Mouse (Mus musculus) forebrain, postnatal 0 days (tissue): ENCODE data around the gene Gsap. TPM values are rescaled to one million over a fixed set of nuclear protein-coding genes. Genes with fewer than 3 reads are reported as not detected.

Experiments used
- ATAC-seq: fragments of 200-750 bp; cut with Nextera tagmentation; 2 replicates; pipeline ENCODE4 v1.8.0; 2017; ENCODE audit warnings: mild to moderate bottlenecking, moderate library complexity
- DNase-seq: peaks from one replicate; pipeline ENCODE4 v3.0.0-alpha.2; 2015
- H3K27ac ChIP-seq: fragments of 300-500 bp; sonication (generic); 2 replicates; pipeline ENCODE4 v1.5.1; 2014; ENCODE audit warnings: low read depth, mild to moderate bottlenecking, antibody characterized with exemption, low read length, moderate library complexity, mixed read lengths
- H3K27me3 ChIP-seq: fragments of 300-500 bp; sonication (generic); 2 replicates; pipeline ENCODE4 v1.6.1; 2014; ENCODE audit warnings: mild to moderate bottlenecking, low read length, mixed read lengths; ENCODE audit not compliant: insufficient read depth
- H3K36me3 ChIP-seq: fragments of 300-500 bp; sonication (generic); 2 replicates; pipeline ENCODE4 v1.6.1; 2014; ENCODE audit warnings: mild to moderate bottlenecking, moderate library complexity; ENCODE audit not compliant: insufficient read depth
- H3K4me1 ChIP-seq: fragments of 300-500 bp; sonication (generic); 2 replicates; pipeline ENCODE4 v1.6.1; 2014; ENCODE audit warnings: antibody characterized with exemption; ENCODE audit not compliant: insufficient read depth
- H3K4me2 ChIP-seq: fragments of 300-500 bp; sonication (generic); 2 replicates; pipeline ENCODE4 v1.6.1; 2014; ENCODE audit warnings: low read depth, mild to moderate bottlenecking, moderate library complexity
- H3K4me3 ChIP-seq: fragments of 300-500 bp; sonication (generic); 2 replicates; pipeline ENCODE4 v1.5.1; 2014; ENCODE audit warnings: low read depth, low read length, mixed read lengths
- H3K9ac ChIP-seq: fragments of 300-500 bp; sonication (generic); 2 replicates; pipeline ENCODE4 v1.6.1; 2014; ENCODE audit warnings: mild to moderate bottlenecking
- H3K9me3 ChIP-seq: fragments of 300-500 bp; sonication (generic); 2 replicates; pipeline ENCODE4 v1.6.1; 2016; ENCODE audit warnings: low read length
- CTCF ChIP-seq: sonication (generic); IDR thresholded peaks from 2 replicates; pipeline ENCODE4 v1.5.1; 2016; ENCODE audit warnings: antibody characterized with exemption, control low read depth, low read depth
- WGBS: fragments of 180-500 bp; shearing (Covaris S2); extraction: QIAGEN DNeasy Blood & Tissue Kit; methylation state at CpG from one replicate; pipeline ENCODE4 v1.1.7; 2014; 5-methylcytosine and 5-hydroxymethylcytosine counted together
- polyA plus RNA-seq: library from polyadenylated mRNA; unstranded; fragments of >200 nt; fragmentation: Nextera tagmentation; extraction: Ambion mirVana; gene quantifications from 2 replicates; pipeline ENCODE4 v1.2.1, GENCODE M21; 2015
- total RNA-seq: library from RNA; depleted of rRNA; stranded (reverse); fragments of >200 nt; gene quantifications from 2 replicates; pipeline ENCODE4 v1.2.3, GENCODE M21; 2014

Gsap gene
- total and polyA plus RNA-seq, 2 experiments from 2014 or later: 7.7 to 9.4 TPM

- Histone ChIP-seq H3K36me3 (no peaks in the 10 kb centered on the region), H3K9ac (no peak overlapping the region), H3K4me1 (no peaks in the 10 kb centered on the region), H3K4me2 (no peak overlapping the region), H3K4me3 (no peak overlapping the region), H3K27ac (no peak overlapping the region), H3K27me3 (no peaks in the 10 kb centered on the region), H3K9me3 (no peaks in the 10 kb centered on the region)
- WGBS: 73% methylated on average over 6 of the region's 6 CpGs
- ATAC-seq (no peak), DNase-seq (no peak)
- peak; percentile 50 for TF ChIP-seq CTCF
Observed at GRCm38 (mm10) chr5:21257806-21258205, 71.8 kb downstream of the Gsap start.

- WGBS: 88% methylated on average over 7 of the region's 7 CpGs
- no peaks in the 10 kb centered on the region for H3K36me3 ChIP-seq
Observed at GRCm38 (mm10) chr5:21260746-21261145, 74.7 kb downstream of the Gsap start.

DNA sequence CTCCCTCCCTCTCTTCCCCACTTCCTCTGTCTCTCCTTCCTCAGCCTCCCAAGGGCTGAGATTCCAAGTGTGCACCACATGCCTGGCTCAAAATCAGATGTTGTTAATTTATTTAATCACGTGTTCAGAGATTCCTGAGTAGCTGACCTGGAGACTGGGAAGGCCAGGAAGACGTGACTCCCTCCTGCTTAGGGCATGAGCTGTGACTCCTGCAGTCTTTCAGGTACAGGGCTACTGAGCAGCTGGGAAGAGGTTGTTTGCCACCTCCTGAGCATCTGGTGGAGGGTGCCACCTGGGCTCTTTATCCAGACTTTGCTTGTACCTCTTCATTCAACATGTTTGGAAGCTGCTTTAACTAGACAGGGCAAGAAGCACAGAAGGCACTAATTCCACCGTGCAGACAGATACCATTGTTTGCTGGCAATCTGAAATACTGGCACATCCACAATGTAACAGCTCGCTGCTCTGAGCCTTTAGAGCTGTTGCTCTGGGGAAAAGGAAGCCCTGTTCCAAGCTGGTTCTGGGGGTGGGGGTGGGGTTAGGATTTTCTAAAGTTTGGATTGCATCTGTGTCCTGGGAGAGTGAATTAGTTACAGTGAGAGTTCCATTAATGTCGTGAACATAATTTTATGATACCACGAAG lies 75.3 kb downstream of the Gsap start:
- 37% methylated on average over 6 of the region's 6 CpGs for WGBS
- H3K36me3 ChIP-seq: no peaks in the 10 kb centered on the region
- H3K4me1 ChIP-seq: 0 out of 2 replicates have a peak, but pooled peaks cover 4% of the 10 kb centered on the region
- H3K27ac ChIP-seq: 0 out of 2 replicates have a peak overlapping the region, but pooled peaks have one; percentile 30
- H3K9me3 ChIP-seq: no peaks in the 10 kb centered on the region
- ATAC-seq: peak; percentile 53
- no peak overlapping the region for H3K4me2 ChIP-seq
- TF ChIP-seq CTCF: no peak
- H3K4me3 ChIP-seq: no peak overlapping the region
- DNase-seq: peak; percentile 44
- no peaks in the 10 kb centered on the region for H3K27me3 ChIP-seq
- H3K9ac ChIP-seq: no peak overlapping the region

More at GRCm38 (mm10) chr5:21260746-21261145, 74.7 kb downstream of the Gsap start:
- TF ChIP-seq CTCF: no peak
- Histone ChIP-seq H3K27me3 (no peaks in the 10 kb centered on the region), H3K4me1 (0 out of 2 replicates have a peak, but pooled peaks cover 4% of the 10 kb centered on the region), H3K27ac (no peak overlapping the region), H3K9ac (no peak overlapping the region), H3K4me2 (no peak overlapping the region), H3K4me3 (no peak overlapping the region), H3K9me3 (no peaks in the 10 kb centered on the region)
- ATAC-seq: no peak
- DNase-seq: no peak

- 25% methylated on average over 18 of the region's 18 CpGs for WGBS
- Histone ChIP-seq H3K27ac (peak overlapping the region; percentile 50), H3K4me2 (no peak overlapping the region)
Observed at GRCm38 (mm10) chr5:21263202-21264055, 77.4 kb downstream of the Gsap start.

DNA sequence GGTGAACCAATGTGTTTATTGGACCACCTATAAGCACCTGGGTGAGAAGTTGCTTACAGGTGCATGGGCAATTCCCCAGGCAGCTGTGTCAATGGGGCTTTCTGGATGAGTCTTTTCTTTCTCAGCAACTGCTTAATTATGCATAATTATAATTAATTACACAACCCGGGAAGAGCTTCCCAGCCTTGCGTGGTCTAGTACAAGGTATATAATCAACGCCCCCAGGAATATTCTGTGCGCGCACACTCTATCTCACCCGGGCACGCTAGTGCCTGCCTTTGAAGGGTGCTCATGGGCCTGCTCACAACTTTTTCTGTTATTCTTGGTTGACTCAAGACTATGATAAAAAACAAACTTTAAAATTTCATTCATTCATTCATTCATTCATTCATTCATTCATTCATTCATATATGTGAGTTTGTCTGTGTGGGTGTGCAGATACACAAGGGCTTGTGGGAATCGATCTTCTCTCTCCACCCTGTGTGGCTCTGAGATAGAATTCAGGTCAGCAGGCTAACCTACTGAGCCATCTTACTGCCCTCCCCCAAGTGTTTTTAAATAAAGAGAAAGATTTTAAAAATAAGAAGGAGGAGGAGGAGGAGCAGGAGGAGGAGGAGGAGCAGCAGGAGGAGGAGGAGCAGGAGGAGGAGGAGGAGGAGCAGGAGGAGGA lies 78.4 kb downstream of the Gsap start:
- no peak for TF ChIP-seq CTCF
- H3K4me2 ChIP-seq: no peak overlapping the region
- DNase-seq (no peak), ATAC-seq (0 out of 2 replicates have a peak, but pooled peaks have one; percentile 27)
- 0 out of 2 replicates have a peak, but pooled peaks cover 4% of the 10 kb centered on the region for H3K4me1 ChIP-seq
- H3K36me3 ChIP-seq: no peaks in the 10 kb centered on the region
- no peaks in the 10 kb centered on the region for H3K9me3 ChIP-seq
- WGBS: 57% methylated on average over 8 of the region's 8 CpGs
- H3K27me3 ChIP-seq: no peaks in the 10 kb centered on the region
- H3K4me3 ChIP-seq: no peak overlapping the region
- H3K9ac ChIP-seq: no peak overlapping the region
- H3K27ac ChIP-seq: no peak overlapping the region

More at GRCm38 (mm10) chr5:21263202-21264055, 77.4 kb downstream of the Gsap start:
- Histone ChIP-seq H3K27me3 (no peaks in the 10 kb centered on the region), H3K9ac (no peak overlapping the region), H3K4me3 (no peak overlapping the region), H3K9me3 (no peaks in the 10 kb centered on the region), H3K4me1 (0 out of 2 replicates have a peak, but pooled peaks cover 4% of the 10 kb centered on the region), H3K36me3 (no peaks in the 10 kb centered on the region)
- DNase-seq: peak; percentile 56
- ATAC-seq: peak; percentile 64
- no peak for TF ChIP-seq CTCF

- Histone ChIP-seq H3K27me3 (no peaks in the 10 kb centered on the region), H3K4me1 (0 out of 2 replicates have a peak, but pooled peaks cover 4% of the 10 kb centered on the region), H3K27ac (no peak overlapping the region), H3K4me3 (no peak overlapping the region), H3K9ac (no peak overlapping the region), H3K9me3 (no peaks in the 10 kb centered on the region), H3K36me3 (no peaks in the 10 kb centered on the region), H3K4me2 (no peak overlapping the region)
- peak; percentile 94 for TF ChIP-seq CTCF
- peak; percentile 79 for ATAC-seq
- 14% methylated on average over 4 of the region's 4 CpGs for WGBS
- peak; percentile 94 for DNase-seq
Observed at GRCm38 (mm10) chr5:21265049-21265448, 79.0 kb downstream of the Gsap start.
